Mouse (Mus musculus): ENCODE measurements around the gene Hs1bp3.

- no peak for TF ChIP-seq POLR2A (IDR thresholded peaks at IDR 0.05; ENCODE audit: borderline replicate concordance, control insufficient read depth, low read depth, low read length)
- TF ChIP-seq CTCF (IDR thresholded peaks at IDR 0.05; ENCODE audit: control insufficient read depth, insufficient read depth, low read length), result no peak
These were observed 21.0 kb downstream of the Hs1bp3 start for GRCm38 (mm10) chr12:8334261-8334660.
